Mouse (Mus musculus): ENCODE measurements around the gene Olfr1055.
"Not testable (repeated sequence)": the region's sequence is repeated elsewhere in the genome, so short reads cannot be mapped to it uniquely, and the experiment has no call there.

Gene Olfr1055

GRCm38 (mm10) chr2:86350184-86350583, at the start of gene Olfr1055:
Gene Olfr1055, minus strand, starts transcription at chr2:86350284.
- DNase-seq: no peak

- no peak for DNase-seq
These were observed 45.0 kb upstream of the Olfr1055 start for GRCm38 (mm10) chr2:86395114-86395513.

- DNase-seq: not testable (repeated sequence)
These were observed 38.4 kb upstream of the Olfr1055 start, which contains the start of gene Olfr1058 for GRCm38 (mm10) chr2:86388461-86388860. Gene Olfr1058, minus strand, starts transcription at chr2:86388561.

GRCm38 (mm10) chr2:86378293-86378692, 28.2 kb upstream of the Olfr1055 start, which contains the start of gene Olfr1057:
Gene Olfr1057, minus strand, starts transcription at chr2:86378393.
- DNase-seq: no peak

GRCm38 (mm10) chr2:86366342-86366741, 16.3 kb upstream of the Olfr1055 start:
- DNase-seq: not testable (repeated sequence)

- no peak for DNase-seq
These were observed 12.3 kb upstream of the Olfr1055 start, which contains the start of gene Olfr1056 for GRCm38 (mm10) chr2:86362369-86362768. Gene Olfr1056, minus strand, starts transcription at chr2:86362469.

GRCm38 (mm10) chr2:86351751-86352150, 1.7 kb upstream of the Olfr1055 start:
- peak; percentile 11 to 14 for DNase-seq

GRCm38 (mm10) chr2:86335333-86335732, 14.8 kb downstream of the Olfr1055 start, which contains the start of gene Olfr1054:
Gene Olfr1054, minus strand, starts transcription at chr2:86335433.
- DNase-seq: no peak

- DNase-seq: no peak
These were observed 34.9 kb downstream of the Olfr1055 start, which contains the start of gene Olfr1053 for GRCm38 (mm10) chr2:86315184-86315583. Gene Olfr1053, minus strand, starts transcription at chr2:86315284.

All from cerebellum, postnatal 10 days (tissue).